Mouse (Mus musculus) spleen, adult 2 months (tissue): ENCODE measurements around the gene Mif.

Experiments used
- CTCF ChIP-seq: fragments of 200-500 bp; IDR thresholded peaks from 2 replicates; pipeline ENCODE4 v1.5.1; 2011; ENCODE audit warnings: mild to moderate bottlenecking, inconsistent platforms; ENCODE audit not compliant: insufficient read depth, insufficient read length, insufficient replicate concordance; ENCODE audit errors: extremely low read depth
- POLR2A ChIP-seq: fragments of 200-500 bp; IDR thresholded peaks from 2 replicates; pipeline ENCODE4 v1.6.1; 2011; ENCODE audit warnings: low read depth, low read length, inconsistent platforms

DNA sequence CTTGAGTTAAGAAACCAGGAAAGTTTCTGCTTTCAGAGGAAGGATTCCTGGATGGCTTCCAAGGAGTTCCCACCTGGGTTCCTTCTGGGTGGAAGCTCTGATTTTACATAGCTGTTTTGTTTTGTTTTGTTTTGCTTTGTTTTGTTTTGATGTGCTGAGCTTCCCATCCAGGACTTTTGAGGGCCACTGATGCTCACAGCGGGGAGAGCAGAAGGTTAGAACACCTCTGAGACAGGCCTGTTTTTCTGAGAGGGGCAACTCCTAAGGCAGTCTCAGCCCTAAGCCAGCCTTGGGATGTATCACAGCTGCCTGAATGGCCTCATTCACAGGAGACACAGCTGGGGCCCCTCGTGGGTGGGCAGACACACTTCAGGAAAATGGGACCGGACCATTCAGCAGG, 8.4 kb downstream of the Mif start:
- TF ChIP-seq POLR2A (no peak), CTCF (no peak)
